Mouse (Mus musculus) liver, embryonic 15.5 days (tissue): ENCODE results near the gene Khdc1b. TPM values are rescaled to one million over a fixed set of nuclear protein-coding genes. Genes with fewer than 3 reads are reported as not detected.
"Not testable (repeated sequence)": the region's sequence is repeated elsewhere in the genome, so short reads cannot be mapped to it uniquely, and the experiment has no call there.

Source experiments
- ATAC-seq: fragments of 200-750 bp; cut with Nextera tagmentation; 2 replicates; pipeline ENCODE4 v1.8.0; 2017; ENCODE audit warnings: moderate number of reproducible peaks, mild to moderate bottlenecking, moderate library complexity; ENCODE audit not compliant: insufficient read depth
- H3K27ac ChIP-seq: fragments of 300-500 bp; sonication (generic); replicated peaks from 2 replicates; pipeline ENCODE4 v1.5.1; 2015; ENCODE audit warnings: mild to moderate bottlenecking, inconsistent platforms
- H3K27me3 ChIP-seq: fragments of 300-500 bp; sonication (generic); 2 replicates; pipeline ENCODE4 v1.6.1; 2015; ENCODE audit warnings: mild to moderate bottlenecking, inconsistent platforms
- H3K36me3 ChIP-seq: fragments of 300-500 bp; sonication (generic); replicated peaks from 2 replicates; pipeline ENCODE4 v1.6.1; 2015; ENCODE audit warnings: moderate library complexity, mild to moderate bottlenecking, inconsistent platforms
- H3K4me1 ChIP-seq: fragments of 300-500 bp; sonication (generic); replicated peaks from 2 replicates; pipeline ENCODE4 v1.6.1; 2015; ENCODE audit warnings: inconsistent platforms
- H3K4me2 ChIP-seq: fragments of 300-500 bp; sonication (generic); 2 replicates; pipeline ENCODE4 v1.6.1; 2015; ENCODE audit warnings: moderate library complexity, mild to moderate bottlenecking, inconsistent platforms
- H3K4me3 ChIP-seq: fragments of 300-500 bp; sonication (generic); replicated peaks from 2 replicates; pipeline ENCODE4 v1.5.1; 2015; ENCODE audit warnings: mild to moderate bottlenecking, inconsistent platforms
- H3K9ac ChIP-seq: fragments of 300-500 bp; sonication (generic); 2 replicates; pipeline ENCODE4 v1.6.1; 2015; ENCODE audit warnings: moderate library complexity, mild to moderate bottlenecking, inconsistent platforms
- H3K9me3 ChIP-seq: fragments of 300-500 bp; sonication (generic); replicated peaks from 2 replicates; pipeline ENCODE4 v1.6.1; 2016; ENCODE audit warnings: inconsistent platforms
- WGBS: fragments of 180-500 bp; shearing (Covaris S2); methylation state at CpG from one replicate; pipeline ENCODE4 v1.1.7; 2015; ENCODE audit warnings: mixed read lengths; ENCODE audit not compliant: insufficient replicate concordance; 5-methylcytosine and 5-hydroxymethylcytosine counted together
- polyA plus RNA-seq: library from polyadenylated mRNA; unstranded; fragments of >200 nt; fragmentation: Nextera tagmentation; extraction: Ambion mirVana; gene quantifications from 2 replicates; pipeline ENCODE4 v1.2.1, GENCODE M21; 2015

Khdc1b gene
- polyA plus RNA-seq, result not detected in 2 replicates

DNA sequence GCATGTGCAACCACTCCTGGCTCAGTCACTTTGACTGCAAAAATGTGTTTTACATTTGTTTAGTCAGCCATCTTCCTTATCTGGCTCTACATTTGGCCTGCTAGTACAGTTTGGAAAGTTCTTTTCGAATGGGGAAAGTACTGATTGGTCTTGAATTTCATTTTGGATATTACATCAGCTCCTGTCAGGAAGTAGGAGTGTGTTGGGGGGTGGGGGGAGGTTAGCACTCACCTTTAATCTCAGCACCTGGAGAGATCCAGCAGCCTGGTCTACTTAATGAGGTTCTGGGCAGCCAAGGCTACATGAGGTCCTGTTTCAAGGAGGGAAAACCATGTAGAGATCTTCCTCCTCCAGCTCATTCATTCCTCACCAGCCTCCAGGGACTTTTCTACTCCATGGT lies at the start of gene Khdc1b:
TSS of gene Khdc1b (plus strand) at position 301 of the 400 bp plus-strand sequence.
- H3K27ac ChIP-seq, result no peak within 1 kb of the TSS
- H3K9me3 ChIP-seq, result no peaks in the 10 kb centered on the region
- no peak within 1 kb of the TSS for H3K9ac ChIP-seq
- ATAC-seq, result no peak
- no peaks in the 10 kb centered on the region for H3K36me3 ChIP-seq
- no peak within 1 kb of the TSS for H3K4me3 ChIP-seq
- 49% methylated on average over 1 of the region's 1 CpGs for WGBS
- no peaks in the 10 kb centered on the region for H3K4me1 ChIP-seq
- no peaks in the 10 kb centered on the region for H3K27me3 ChIP-seq
- H3K4me2 ChIP-seq, result no peak within 1 kb of the TSS

DNA sequence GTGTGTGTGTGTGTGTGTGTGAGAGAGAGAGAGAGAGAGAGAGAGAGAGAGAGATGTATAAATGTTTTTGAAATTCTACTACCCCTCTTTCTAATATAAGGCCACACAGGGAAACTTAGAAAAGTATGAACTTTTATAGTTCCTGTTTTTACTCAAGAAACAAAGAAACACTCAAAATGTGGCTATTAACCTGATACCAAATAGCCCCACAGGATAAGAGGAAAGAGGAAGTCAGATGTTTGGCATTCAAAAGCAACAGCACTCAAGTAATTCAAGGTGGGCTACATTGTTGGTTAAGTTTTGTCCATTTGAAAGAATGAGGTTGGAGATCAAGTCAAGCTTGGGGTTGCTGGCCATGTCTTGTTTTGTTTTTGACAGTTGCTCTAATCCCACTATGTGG lies 47.5 kb upstream of the Khdc1b start:
- H3K4me2 ChIP-seq, result no peak overlapping the region
- no peaks in the 10 kb centered on the region for H3K9me3 ChIP-seq
- no peak overlapping the region for H3K9ac ChIP-seq
- no peak overlapping the region for H3K27ac ChIP-seq
- H3K27me3 ChIP-seq, result no peaks in the 10 kb centered on the region
- no peaks in the 10 kb centered on the region for H3K36me3 ChIP-seq
- no peak overlapping the region for H3K4me3 ChIP-seq
- ATAC-seq, result no peak
- H3K4me1 ChIP-seq, result peaks cover 18% of the 10 kb centered on the region

DNA sequence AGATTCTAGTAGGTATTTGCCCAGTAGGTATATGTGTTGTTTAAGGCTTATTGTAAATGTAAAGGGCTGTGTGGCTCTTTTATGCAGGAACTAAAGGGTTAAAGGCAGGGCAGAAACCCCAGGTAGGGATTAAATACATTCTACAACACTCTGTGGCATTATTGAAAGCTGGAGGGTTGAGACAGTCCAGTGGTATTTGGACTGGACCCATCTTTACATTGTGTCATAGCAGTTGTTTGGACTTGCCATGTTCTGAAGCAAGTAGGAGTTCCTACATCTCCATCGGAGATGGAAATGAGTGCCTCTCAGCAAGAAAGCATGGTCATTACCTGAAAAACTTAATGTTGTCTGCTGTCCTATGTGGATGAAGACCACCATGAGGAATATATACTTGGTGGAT lies 42.6 kb upstream of the Khdc1b start:
- H3K9ac ChIP-seq, result no peak overlapping the region
- ATAC-seq, result no peak
- H3K27ac ChIP-seq, result no peak overlapping the region
- no peaks in the 10 kb centered on the region for H3K36me3 ChIP-seq
- H3K4me2 ChIP-seq, result no peak overlapping the region
- H3K9me3 ChIP-seq, result no peaks in the 10 kb centered on the region
- H3K27me3 ChIP-seq, result no peaks in the 10 kb centered on the region
- 75% methylated on average over 1 of the region's 1 CpGs for WGBS
- no peak overlapping the region for H3K4me3 ChIP-seq
- H3K4me1 ChIP-seq, result no peaks in the 10 kb centered on the region

DNA sequence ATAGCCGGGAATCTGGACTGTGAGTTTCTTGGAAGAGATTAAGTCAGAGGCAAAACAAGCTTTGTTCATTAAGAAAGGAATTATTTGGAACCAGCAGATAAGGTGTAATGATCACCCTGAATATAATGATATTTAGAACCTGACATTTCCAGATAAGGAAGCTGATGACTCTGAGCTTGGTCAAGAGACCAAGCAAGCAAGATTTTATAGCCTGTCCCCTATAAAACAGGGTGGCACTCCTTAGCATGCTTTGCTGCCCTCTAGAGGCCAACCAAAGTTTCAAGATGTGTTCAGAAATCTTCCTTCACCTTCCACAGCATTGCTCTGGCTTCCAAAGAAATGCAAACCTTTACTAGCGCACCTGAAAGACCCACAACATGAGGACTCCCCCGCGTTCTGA lies 39.1 kb upstream of the Khdc1b start:
- WGBS, result 34% methylated on average over 4 of the region's 4 CpGs
- no peaks in the 10 kb centered on the region for H3K9me3 ChIP-seq
- no peak overlapping the region for H3K4me2 ChIP-seq
- no peaks in the 10 kb centered on the region for H3K4me1 ChIP-seq
- no peaks in the 10 kb centered on the region for H3K36me3 ChIP-seq
- H3K4me3 ChIP-seq, result no peak overlapping the region
- ATAC-seq, result no peak
- no peaks in the 10 kb centered on the region for H3K27me3 ChIP-seq
- H3K9ac ChIP-seq, result no peak overlapping the region
- no peak overlapping the region for H3K27ac ChIP-seq

DNA sequence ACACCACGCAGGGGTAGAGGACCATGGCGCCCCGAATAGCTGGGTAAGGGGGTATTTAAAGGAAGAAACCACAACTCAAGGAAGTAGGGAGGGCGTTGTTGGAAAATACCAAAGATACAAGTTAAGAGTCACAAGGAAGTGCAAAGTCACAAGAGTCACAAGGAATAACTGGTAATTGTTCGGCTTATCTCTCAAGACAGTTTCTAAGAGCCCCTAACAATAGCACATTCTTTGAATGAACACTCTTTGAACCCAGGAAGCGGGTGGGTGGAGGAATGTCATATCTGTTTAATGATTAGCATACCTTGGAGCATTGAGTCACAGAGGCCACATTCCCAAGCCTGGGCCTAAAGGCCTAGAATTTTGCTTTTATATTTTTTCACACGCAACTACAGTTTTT lies 38.6 kb upstream of the Khdc1b start:
- not testable (repeated sequence) for H3K36me3 ChIP-seq, H3K9ac ChIP-seq, H3K4me2 ChIP-seq, ATAC-seq, H3K4me1 ChIP-seq, H3K9me3 ChIP-seq, H3K4me3 ChIP-seq, H3K27me3 ChIP-seq, H3K27ac ChIP-seq
- 56% methylated on average over 7 of the region's 7 CpGs for WGBS

DNA sequence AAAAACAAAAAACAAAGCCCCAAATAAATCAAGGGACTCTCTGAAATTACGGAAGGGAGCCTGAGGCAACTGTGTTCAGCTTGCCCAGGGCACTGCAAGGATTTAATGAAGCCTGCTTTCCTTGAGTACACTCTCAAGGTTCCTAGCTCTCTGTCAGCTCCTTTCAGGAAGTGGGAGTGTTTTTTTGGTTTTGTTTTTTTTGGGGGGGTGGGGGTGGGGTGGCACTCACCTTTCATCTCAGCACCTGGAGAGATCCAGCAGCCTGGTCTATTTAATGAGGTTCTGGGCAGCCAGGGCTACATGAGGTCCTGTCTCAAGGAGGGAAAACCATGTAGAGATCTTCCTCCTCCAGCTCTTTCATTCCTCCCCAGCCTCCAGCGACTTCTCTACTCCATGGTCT lies 34.0 kb upstream of the Khdc1b start, which contains the start of gene Khdc1a:
TSS of gene Khdc1a (plus strand) at position 301 of the 400 bp plus-strand sequence.
- no peaks in the 10 kb centered on the region for H3K27me3 ChIP-seq
- no peaks in the 10 kb centered on the region for H3K36me3 ChIP-seq
- no peaks in the 10 kb centered on the region for H3K4me1 ChIP-seq
- no peak for ATAC-seq
- H3K4me3 ChIP-seq, result no peak within 1 kb of the TSS
- H3K9me3 ChIP-seq, result no peaks in the 10 kb centered on the region
- H3K27ac ChIP-seq, result no peak within 1 kb of the TSS
- H3K9ac ChIP-seq, result no peak within 1 kb of the TSS
- H3K4me2 ChIP-seq, result no peak within 1 kb of the TSS
- 49% methylated on average over 2 of the region's 2 CpGs for WGBS

DNA sequence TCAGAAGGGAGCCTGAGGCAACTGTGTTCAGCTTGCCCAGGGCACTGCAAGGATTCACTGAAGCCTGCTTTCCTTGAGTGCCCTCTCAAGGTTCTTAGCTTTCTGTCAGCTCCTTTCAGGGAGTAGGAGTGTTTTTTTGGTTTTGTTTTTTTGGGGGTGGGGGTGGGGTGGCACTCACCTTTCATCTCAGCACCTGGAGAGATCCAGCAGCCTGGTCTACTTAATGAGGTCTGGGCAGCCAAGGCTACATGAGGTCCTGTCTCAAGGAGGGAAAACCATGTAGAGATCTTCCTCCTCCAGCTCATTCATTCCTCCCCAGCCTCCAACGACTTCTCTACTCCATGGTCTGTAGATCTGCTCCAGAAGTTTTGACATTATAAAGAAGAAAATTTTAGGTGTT lies 15.3 kb upstream of the Khdc1b start, which contains the start of gene Khdc1c:
TSS of gene Khdc1c (plus strand) at position 301 of the 400 bp plus-strand sequence.
- not testable (repeated sequence) for ATAC-seq, H3K4me3 ChIP-seq, H3K9ac ChIP-seq, H3K9me3 ChIP-seq, H3K27me3 ChIP-seq, H3K36me3 ChIP-seq, H3K27ac ChIP-seq, H3K4me2 ChIP-seq, H3K4me1 ChIP-seq
- 41% methylated on average over 1 of the region's 1 CpGs for WGBS

DNA sequence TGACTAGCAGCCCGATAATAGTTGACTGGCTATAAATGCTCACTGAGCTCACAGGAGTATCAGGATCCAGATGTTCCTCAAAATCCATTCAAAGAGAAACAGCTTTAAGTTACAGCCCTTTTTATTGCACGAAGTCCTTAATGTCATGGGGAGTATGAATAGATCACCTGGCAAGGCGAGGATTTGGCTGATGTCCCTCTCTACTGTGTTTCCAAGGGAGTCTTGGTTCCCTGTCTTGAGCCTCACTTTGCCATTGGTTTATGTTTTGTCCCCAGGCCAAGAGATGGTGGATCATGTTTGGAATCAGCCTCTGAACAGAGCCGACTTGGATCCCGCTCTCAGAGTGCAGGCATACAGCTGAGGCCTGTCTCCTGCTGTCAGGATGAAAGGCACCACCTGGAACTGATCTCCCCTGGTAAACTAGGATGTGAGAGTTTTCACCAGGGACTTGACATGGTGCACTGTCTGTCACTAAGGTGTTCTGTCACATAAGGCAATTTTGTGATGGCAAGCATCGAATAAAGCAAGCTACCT lies 7.8 kb downstream of the Khdc1b start:
- Histone ChIP-seq H3K27me3 (no peaks in the 10 kb centered on the region), H3K9me3 (no peaks in the 10 kb centered on the region), H3K4me2 (no peak overlapping the region), H3K27ac (no peak overlapping the region), H3K4me1 (no peaks in the 10 kb centered on the region), H3K36me3 (no peaks in the 10 kb centered on the region), H3K9ac (no peak overlapping the region), H3K4me3 (no peak overlapping the region)
- WGBS, result 49% methylated on average over 6 of the region's 6 CpGs
- no peak for ATAC-seq

DNA sequence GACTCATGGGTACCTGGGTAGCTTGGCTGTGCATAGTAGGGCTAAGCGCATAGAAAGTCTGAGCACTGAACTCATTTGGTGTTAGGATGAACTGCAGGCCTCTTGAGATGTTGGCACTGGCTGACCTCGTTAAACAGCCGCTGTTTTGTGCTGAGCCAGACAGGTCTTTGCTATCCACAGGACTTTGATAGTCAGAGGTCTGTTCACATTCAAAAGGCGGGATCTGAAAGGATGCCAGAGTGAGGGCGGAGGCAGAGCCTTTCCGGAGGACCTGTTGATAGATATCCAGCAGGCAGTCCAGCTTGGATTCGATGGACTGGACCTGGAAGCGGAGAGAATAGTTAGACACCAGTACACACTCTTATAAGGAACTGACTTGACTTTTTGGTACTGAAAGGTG lies 19.4 kb downstream of the Khdc1b start:
- H3K4me1 ChIP-seq, result no peaks in the 10 kb centered on the region
- no peaks in the 10 kb centered on the region for H3K36me3 ChIP-seq
- no peaks in the 10 kb centered on the region for H3K9me3 ChIP-seq
- no peak overlapping the region for H3K9ac ChIP-seq
- H3K4me2 ChIP-seq, result no peak overlapping the region
- H3K27ac ChIP-seq, result no peak overlapping the region
- ATAC-seq, result no peak
- WGBS, result 75% methylated on average over 8 of the region's 8 CpGs
- H3K27me3 ChIP-seq, result no peaks in the 10 kb centered on the region
- no peak overlapping the region for H3K4me3 ChIP-seq

DNA sequence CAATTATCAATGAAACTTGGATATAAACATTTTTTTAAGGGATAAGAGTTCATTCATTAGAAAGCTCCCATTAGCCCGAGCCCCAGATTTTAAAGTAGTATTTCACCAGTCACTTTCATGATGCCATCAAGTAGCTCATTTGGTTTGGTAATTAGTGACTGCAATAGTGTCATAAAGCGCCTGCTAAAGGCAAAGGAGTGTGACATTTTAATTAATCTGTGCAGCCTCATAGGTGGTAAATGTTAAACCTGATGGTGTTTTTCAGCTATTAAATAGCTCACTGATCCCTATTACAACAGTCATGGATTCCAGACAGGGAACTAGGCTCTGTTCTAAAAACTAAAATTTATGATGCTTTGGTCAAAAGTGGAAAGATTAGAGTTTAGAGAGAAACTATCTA lies 23.9 kb downstream of the Khdc1b start:
- H3K9me3 ChIP-seq, result no peaks in the 10 kb centered on the region
- no peak overlapping the region for H3K27ac ChIP-seq
- no peaks in the 10 kb centered on the region for H3K27me3 ChIP-seq
- no peak overlapping the region for H3K4me3 ChIP-seq
- H3K4me2 ChIP-seq, result no peak overlapping the region
- H3K36me3 ChIP-seq, result no peaks in the 10 kb centered on the region
- no peaks in the 10 kb centered on the region for H3K4me1 ChIP-seq
- no peak for ATAC-seq
- 56% methylated on average over 2 of the region's 2 CpGs for WGBS
- H3K9ac ChIP-seq, result no peak overlapping the region

DNA sequence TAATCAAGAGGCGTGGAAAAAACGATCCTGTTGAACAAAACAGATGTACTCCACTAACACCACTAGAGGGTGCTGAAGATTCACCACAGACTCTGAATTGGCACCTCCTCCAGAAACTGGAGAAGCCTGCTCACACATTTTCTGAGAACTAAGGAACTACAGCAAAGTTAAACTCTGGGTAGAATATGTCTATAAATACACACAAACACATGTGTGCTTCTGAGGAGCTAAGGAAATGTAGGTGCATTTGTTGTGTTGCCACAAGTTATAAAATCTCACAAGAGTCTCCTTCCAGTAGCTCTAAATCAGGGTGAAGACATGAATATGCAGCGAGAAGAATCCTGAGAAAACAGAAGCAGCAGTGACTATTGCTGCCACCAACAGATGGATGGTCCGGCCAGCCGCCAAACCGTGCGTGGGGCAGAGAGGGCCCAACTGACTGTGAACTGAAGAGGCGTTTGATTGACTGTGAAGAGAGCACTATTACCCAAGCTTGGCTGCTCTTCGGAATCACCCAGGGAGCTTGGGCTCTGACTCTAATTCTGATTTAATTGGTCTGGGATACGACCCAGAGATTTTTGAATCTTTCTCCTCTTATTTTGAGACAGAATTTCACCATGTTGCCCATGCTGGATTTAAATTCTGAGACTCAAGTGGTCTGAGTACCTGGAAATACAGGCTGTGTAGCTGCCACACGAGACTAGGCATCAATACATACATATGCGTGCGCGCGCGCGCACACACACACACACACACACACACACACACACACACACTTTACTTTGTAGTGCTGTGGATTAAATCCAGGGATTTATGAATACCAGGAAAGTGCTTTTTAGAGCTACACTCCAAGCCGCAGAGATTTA lies 28.2 kb downstream of the Khdc1b start:
- no peaks in the 10 kb centered on the region for H3K4me1 ChIP-seq
- H3K4me2 ChIP-seq, result no peak overlapping the region
- H3K27ac ChIP-seq, result no peak overlapping the region
- no peak overlapping the region for H3K4me3 ChIP-seq
- no peaks in the 10 kb centered on the region for H3K27me3 ChIP-seq
- no peak overlapping the region for H3K9ac ChIP-seq
- no peak for ATAC-seq
- no peaks in the 10 kb centered on the region for H3K9me3 ChIP-seq
- WGBS, result 51% methylated on average over 18 of the region's 18 CpGs
- H3K36me3 ChIP-seq, result no peaks in the 10 kb centered on the region

DNA sequence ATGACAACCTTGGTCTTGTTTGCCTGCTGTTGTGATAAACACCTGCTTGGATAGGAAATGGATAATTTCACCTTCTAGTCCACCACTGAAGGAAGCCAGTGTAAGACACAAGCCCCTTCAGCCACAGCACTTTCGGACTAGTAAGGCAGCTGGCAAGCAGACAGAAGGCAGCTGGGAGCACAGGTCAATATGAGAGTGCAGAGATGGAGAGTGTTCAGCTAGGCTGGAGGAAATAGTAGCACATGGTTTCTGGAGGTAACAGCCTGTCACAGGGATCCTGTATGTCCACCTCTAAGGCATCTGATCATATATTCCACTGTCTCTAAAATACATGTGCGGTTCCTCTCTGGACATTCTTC lies 28.8 kb downstream of the Khdc1b start:
- Histone ChIP-seq H3K36me3 (no peaks in the 10 kb centered on the region), H3K4me3 (no peak overlapping the region), H3K4me1 (no peaks in the 10 kb centered on the region), H3K27me3 (no peaks in the 10 kb centered on the region), H3K9me3 (no peaks in the 10 kb centered on the region), H3K9ac (no peak overlapping the region), H3K27ac (no peak overlapping the region), H3K4me2 (no peak overlapping the region)
- no peak for ATAC-seq
- WGBS, result 66% methylated on average over 2 of the region's 2 CpGs
